Mouse (Mus musculus) inflammation-experienced regulatory T-cells (primary cell): Measurements from ENCODE around the gene Gpr87. TPM values are rescaled to one million over a fixed set of nuclear protein-coding genes. Genes with fewer than 3 reads are reported as not detected.

Experiments
- polyA plus RNA-seq, 2 experiments: library from polyadenylated mRNA; unstranded; fragments of 100-300 nt; shearing (Covaris generic); gene quantifications; one replicate each; pipeline ENCODE4 v1.2.1; 2017

Gpr87 gene
- not detected for polyA plus RNA-seq

GRCm38 (mm10) chr3:59194938-59195337 is at the start of gene Gpr87:
Gene Gpr87, minus strand, starts transcription at chr3:59195104.

GRCm38 (mm10) chr3:59210727-59211126 is 15.8 kb upstream of the Gpr87 start, which contains the start of gene P2ry13:
Gene P2ry13, minus strand, starts transcription at chr3:59210882.

DNA sequence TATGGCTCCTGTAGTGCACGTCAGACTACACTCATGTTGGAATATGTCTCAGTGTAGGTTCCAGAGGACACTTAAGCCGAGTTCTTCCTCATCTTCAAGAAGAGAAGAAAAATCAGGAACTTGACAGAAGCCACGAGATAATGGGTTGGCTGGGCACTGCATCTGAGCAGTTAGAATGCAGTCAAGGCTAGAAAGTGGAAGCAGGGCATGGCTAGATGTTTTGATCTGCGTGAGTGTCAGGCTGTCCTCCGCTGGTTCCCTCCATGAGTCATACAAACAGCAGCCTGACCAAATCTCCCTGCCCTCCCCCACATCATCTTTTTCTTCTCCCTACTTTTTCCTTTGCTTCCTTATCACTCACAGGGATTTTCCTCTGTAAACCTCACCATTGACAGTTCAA is 41.5 kb downstream of the Gpr87 start, which contains the start of gene P2ry14:
Gene P2ry14 (minus strand): TSS at position 195 of the 400 bp plus-strand sequence.

Other genes with a start within 250 kb of the Gpr87 start
- 1 to 10 TPM in 1 of 2 experiments, under 1 TPM in 1; 0.43 to 1.1 TPM for gene Med12l, start 189.3 kb downstream of the Gpr87 start, polyA plus RNA-seq
- 10 to 100 TPM; 45.1 to 50.8 TPM for gene Gpr171, start 93.3 kb downstream of the Gpr87 start, polyA plus RNA-seq
- gene P2ry14, start 41.5 kb downstream of the Gpr87 start, polyA plus RNA-seq: 10 to 100 TPM in 1 of 2 experiments, 1 to 10 TPM in 1; 2.7 to 11.2 TPM
- 1 to 10 TPM in 1 of 2 experiments, not detected in 1; 4.2 TPM for gene P2ry13, start 15.8 kb upstream of the Gpr87 start, polyA plus RNA-seq
- under 1 TPM; 0.29 to 0.83 TPM for gene P2ry12, start 67.8 kb upstream of the Gpr87 start, polyA plus RNA-seq
- gene Igsf10, start 149.3 kb upstream of the Gpr87 start, polyA plus RNA-seq: under 1 TPM in 1 of 2 experiments, not detected in 1; 0.04 TPM